8 mouse cellular contexts compared by ENCODE assay signal in genomic region chr9:46229573-46230449, GRCm38 (mm10). TPM values are rescaled to one million over a fixed set of nuclear protein-coding genes. Genes with fewer than 3 reads are reported as not detected.
DNase-seq lines count a peak whose midpoint lies in the region; ATAC-seq and TF ChIP-seq lines count a peak whose summit lies in the region.

No protein-coding gene starts in this region.

- H3K9me3 ChIP-seq in heart, embryonic 13.5 days, result no peaks in the 10 kb centered on the region
- no peaks in the 10 kb centered on the region for H3K9me3 ChIP-seq in kidney, postnatal 0 days (replicated peaks; ENCODE audit: low read length)
- H3K9me3 ChIP-seq in stomach, embryonic 16.5 days (replicated peaks; ENCODE audit: control insufficient read depth, low read length), result no peaks in the 10 kb centered on the region

- peak overlapping the region; percentile 92 for H3K4me2 ChIP-seq in heart, embryonic 13.5 days
- H3K4me2 ChIP-seq in kidney, postnatal 0 days (ENCODE audit: low read length), result peak overlapping the region; percentile 64
- H3K4me2 ChIP-seq in stomach, embryonic 16.5 days (ENCODE audit: low read depth, low read length), result peak overlapping the region; percentile 68

- no peak overlapping the region for H3K27ac ChIP-seq in bone marrow, adult 2 months (ENCODE audit: control insufficient read depth, insufficient read depth, low read depth, low read length, poor library complexity)
- H3K27ac ChIP-seq in embryonic fibroblast, embryonic 13.5 days (ENCODE audit: insufficient read depth, low read length), result no peak overlapping the region
- no peak overlapping the region for H3K27ac ChIP-seq in heart, embryonic 13.5 days (replicated peaks)
- H3K27ac ChIP-seq in kidney, postnatal 0 days, result no peak overlapping the region
- H3K27ac ChIP-seq in liver, adult 2 months (replicated peaks; ENCODE audit: insufficient read depth, low read depth, low read length), result peak overlapping the region; percentile 90
- no peak overlapping the region for H3K27ac ChIP-seq in stomach, embryonic 16.5 days (ENCODE audit: low read length)

- peak overlapping the region; percentile 78 for H3K9ac ChIP-seq in heart, embryonic 13.5 days
- peak overlapping the region; percentile 47 for H3K9ac ChIP-seq in kidney, postnatal 0 days (ENCODE audit: low read depth, low read length)
- H3K9ac ChIP-seq in liver, adult 2 months (ENCODE audit: low read depth, low read length), result peak overlapping the region; percentile 85
- peak overlapping the region; percentile 71 for H3K9ac ChIP-seq in stomach, embryonic 16.5 days (ENCODE audit: low read length)

- 19% methylated on average over 37 of the region's 37 CpGs for WGBS in bone marrow, adult 2 months
- 16% methylated on average over 37 of the region's 37 CpGs for WGBS in heart, embryonic 13.5 days
- 15% methylated on average over 37 of the region's 37 CpGs for WGBS in kidney, postnatal 0 days
- 5% methylated on average over 37 of the region's 37 CpGs for WGBS in liver, adult 2 months
- 16% methylated on average over 37 of the region's 37 CpGs for WGBS in stomach, embryonic 16.5 days

- peaks cover 31% of the 10 kb centered on the region for H3K27me3 ChIP-seq in heart, embryonic 13.5 days (replicated peaks)
- H3K27me3 ChIP-seq in kidney, postnatal 0 days (ENCODE audit: insufficient read depth, low read length), result no peaks in the 10 kb centered on the region
- no peaks in the 10 kb centered on the region for H3K27me3 ChIP-seq in liver, adult 2 months (ENCODE audit: control insufficient read depth, insufficient read depth, low read length)
- H3K27me3 ChIP-seq in stomach, embryonic 16.5 days (ENCODE audit: control insufficient read depth, insufficient read depth, low read length), result no peaks in the 10 kb centered on the region

- H3K79me2 ChIP-seq in liver, adult 2 months (ENCODE audit: control insufficient read depth, insufficient read depth, low read length), result peaks cover 8% of the 10 kb centered on the region

- H3K4me3 ChIP-seq in bone marrow, adult 2 months (replicated peaks; ENCODE audit: control insufficient read depth, low read depth, low read length), result no peak overlapping the region
- H3K4me3 ChIP-seq in embryonic fibroblast, embryonic 13.5 days (ENCODE audit: insufficient read depth, low read length), result peak overlapping the region; percentile 30
- H3K4me3 ChIP-seq in heart, embryonic 13.5 days, result peak overlapping the region; percentile 57
- peak overlapping the region; percentile 26 for H3K4me3 ChIP-seq in kidney, postnatal 0 days (replicated peaks; ENCODE audit: low read depth, low read length)
- peak overlapping the region; percentile 56 for H3K4me3 ChIP-seq in liver, adult 2 months (ENCODE audit: insufficient read depth, low read depth, low read length)
- peak overlapping the region; percentile 48 for H3K4me3 ChIP-seq in stomach, embryonic 16.5 days (replicated peaks; ENCODE audit: low read length)

- ATAC-seq in heart, embryonic 13.5 days (ENCODE audit: extremely low read depth, insufficient number of reproducible peaks, low FRiP score, low TSS enrichment), result peak; percentile 66; the same call in 1 of the 2 replicates
- peak; percentile 88 for ATAC-seq in kidney, postnatal 0 days (replicated peaks; ENCODE audit: low FRiP score, low read depth)
- peak; percentile 88 for ATAC-seq in stomach, embryonic 16.5 days (ENCODE audit: insufficient read depth, low FRiP score)

- DNase-seq in A20 (ENCODE audit: low read depth, low spot score), result peak; percentile 47
- peak; percentile 95 for DNase-seq in kidney, postnatal 0 days (ENCODE audit: low spot score)
- peak; percentile 86 for DNase-seq in liver, adult 2 months (ENCODE audit: extremely low read depth, low read depth, low spot score)
- peak; percentile 82 for DNase-seq in neural tube, embryonic 10.5 days (ENCODE audit: extremely low spot score, low spot score)

- peak; percentile 58 for TF ChIP-seq CTCF in bone marrow, adult 2 months (IDR thresholded peaks at IDR 0.05; ENCODE audit: control insufficient read depth, insufficient read depth, low read length)
- peak; percentile 51; the same call in 1 of the 2 replicates for TF ChIP-seq CTCF in embryonic fibroblast, embryonic 13.5 days (IDR thresholded peaks at IDR 0.05; ENCODE audit: borderline replicate concordance, insufficient read depth, low read length)
- peak; percentile 90 for TF ChIP-seq CTCF in kidney, postnatal 0 days (IDR thresholded peaks at IDR 0.05; ENCODE audit: low read depth)
- TF ChIP-seq CTCF in liver, adult 2 months (IDR thresholded peaks at IDR 0.05; ENCODE audit: low read depth, low read length), result peak; percentile 72

- no peaks in the 10 kb centered on the region; the same call in 1 of the 2 replicates for H3K4me1 ChIP-seq in bone marrow, adult 2 months (ENCODE audit: control insufficient read depth, insufficient read depth, low read length)
- no peaks in the 10 kb centered on the region for H3K4me1 ChIP-seq in embryonic fibroblast, embryonic 13.5 days (ENCODE audit: control insufficient read depth, insufficient read depth, low read length)
- H3K4me1 ChIP-seq in heart, embryonic 13.5 days, result peaks cover 13% of the 10 kb centered on the region
- peaks cover 6% of the 10 kb centered on the region; the same call in 1 of the 2 replicates for H3K4me1 ChIP-seq in kidney, postnatal 0 days (replicated peaks; ENCODE audit: insufficient read depth, low read length)
- H3K4me1 ChIP-seq in liver, adult 2 months (ENCODE audit: control insufficient read depth, insufficient read depth, low read length), result peaks cover 17% of the 10 kb centered on the region; the same call in 1 of the 2 replicates
- H3K4me1 ChIP-seq in stomach, embryonic 16.5 days (ENCODE audit: control insufficient read depth, insufficient read depth, low read length), result peaks cover 9% of the 10 kb centered on the region

- no peak for TF ChIP-seq POLR2A in bone marrow, adult 2 months (IDR thresholded peaks at IDR 0.05; ENCODE audit: borderline replicate concordance, control insufficient read depth, low read depth, low read length)
- TF ChIP-seq POLR2A in embryonic fibroblast, embryonic 13.5 days (IDR thresholded peaks at IDR 0.05; ENCODE audit: low read depth, low read length), result no peak
- peak; percentile 85 for TF ChIP-seq POLR2A in liver, adult 2 months (IDR thresholded peaks at IDR 0.05; ENCODE audit: extremely low read depth, insufficient read depth, low read length)

- no peaks in the 10 kb centered on the region for H3K36me3 ChIP-seq in heart, embryonic 13.5 days
- H3K36me3 ChIP-seq in kidney, postnatal 0 days (ENCODE audit: insufficient read depth, low read length), result no peaks in the 10 kb centered on the region
- peaks cover 4% of the 10 kb centered on the region; the same call in 1 of the 2 replicates for H3K36me3 ChIP-seq in liver, adult 2 months (ENCODE audit: control insufficient read depth, insufficient read depth, low read length)
- no peaks in the 10 kb centered on the region for H3K36me3 ChIP-seq in stomach, embryonic 16.5 days (ENCODE audit: control insufficient read depth, insufficient read depth, low read length)

RNA-seq across cellular contexts. Expression of gene Apoa1, which starts 1.4 kb away (rescaled TPM):
- polyA plus RNA-seq in bone marrow, adult 2 months (2011; ENCODE audit: insufficient read depth, insufficient read length, low replicate concordance, missing spikeins), result 18.0 and 44.4 TPM in 2 replicates
- polyA plus RNA-seq in embryonic fibroblast, embryonic 13.5 days (2011; ENCODE audit: insufficient read length, low read depth, missing spikeins), result not detected in 2 replicates
- polyA plus RNA-seq in heart, embryonic 13.5 days (2015; fragmentation: Nextera tagmentation; extraction: Ambion mirVana), result 11.2 and 68.6 TPM in 2 replicates
- polyA plus RNA-seq in kidney, postnatal 0 days (2015; fragmentation: Nextera tagmentation; extraction: Ambion mirVana), result 5.5 and 6.7 TPM in 2 replicates
- total RNA-seq in liver, adult 2 months (2014; rRNA removed), result 4,768 and 8,294 TPM in 2 replicates
- polyA plus RNA-seq in liver, adult 2 months (2012; rRNA removed), result 7,598 and 8,406 TPM in 2 replicates
- 510 and 643 TPM in 2 replicates for polyA plus RNA-seq in stomach, embryonic 16.5 days (2015; fragmentation: Nextera tagmentation; extraction: Ambion mirVana)

RNA-seq across cellular contexts. Expression of gene Apoc3, which starts 5.6 kb away (rescaled TPM):
- 15.5 and 47.2 TPM in 2 replicates for polyA plus RNA-seq in bone marrow, adult 2 months (2011; ENCODE audit: insufficient read depth, insufficient read length, low replicate concordance, missing spikeins)
- polyA plus RNA-seq in embryonic fibroblast, embryonic 13.5 days (2011; ENCODE audit: insufficient read length, low read depth, missing spikeins), result not detected in 2 replicates
- not detected in 2 replicates for polyA plus RNA-seq in heart, embryonic 13.5 days (2015; fragmentation: Nextera tagmentation; extraction: Ambion mirVana)
- 0.87 and 2.3 TPM in 2 replicates for polyA plus RNA-seq in kidney, postnatal 0 days (2015; fragmentation: Nextera tagmentation; extraction: Ambion mirVana)
- total RNA-seq in liver, adult 2 months (2014; rRNA removed), result 2,319 and 2,365 TPM in 2 replicates
- 8,710 and 9,739 TPM in 2 replicates for polyA plus RNA-seq in liver, adult 2 months (2012; rRNA removed)
- 64.3 and 64.4 TPM in 2 replicates for polyA plus RNA-seq in stomach, embryonic 16.5 days (2015; fragmentation: Nextera tagmentation; extraction: Ambion mirVana)

RNA-seq across cellular contexts. Expression of gene Apoa4, which starts 10.7 kb away (rescaled TPM):
- not detected in 2 replicates for polyA plus RNA-seq in bone marrow, adult 2 months (2011; ENCODE audit: insufficient read depth, insufficient read length, low replicate concordance, missing spikeins)
- polyA plus RNA-seq in embryonic fibroblast, embryonic 13.5 days (2011; ENCODE audit: insufficient read length, low read depth, missing spikeins), result not detected in 2 replicates
- not detected in 2 replicates for polyA plus RNA-seq in heart, embryonic 13.5 days (2015; fragmentation: Nextera tagmentation; extraction: Ambion mirVana)
- polyA plus RNA-seq in kidney, postnatal 0 days (2015; fragmentation: Nextera tagmentation; extraction: Ambion mirVana), result 0.99 and 1.9 TPM in 2 replicates
- total RNA-seq in liver, adult 2 months (2014; rRNA removed), result 187 and 323 TPM in 2 replicates
- 177 and 239 TPM in 2 replicates for polyA plus RNA-seq in liver, adult 2 months (2012; rRNA removed)
- polyA plus RNA-seq in stomach, embryonic 16.5 days (2015; fragmentation: Nextera tagmentation; extraction: Ambion mirVana), result 196 and 228 TPM in 2 replicates

RNA-seq across cellular contexts. Expression of gene Apoa5, which starts 38.6 kb away (rescaled TPM):
- polyA plus RNA-seq in bone marrow, adult 2 months (2011; ENCODE audit: insufficient read depth, insufficient read length, low replicate concordance, missing spikeins), result 0.38 and 3.9 TPM in 2 replicates
- polyA plus RNA-seq in embryonic fibroblast, embryonic 13.5 days (2011; ENCODE audit: insufficient read length, low read depth, missing spikeins), result not detected in 2 replicates
- polyA plus RNA-seq in heart, embryonic 13.5 days (2015; fragmentation: Nextera tagmentation; extraction: Ambion mirVana), result not detected in 2 replicates
- polyA plus RNA-seq in kidney, postnatal 0 days (2015; fragmentation: Nextera tagmentation; extraction: Ambion mirVana), result 0.08 and 0.24 TPM in 2 replicates
- total RNA-seq in liver, adult 2 months (2014; rRNA removed), result 771 and 1,014 TPM in 2 replicates
- 2,298 and 3,079 TPM in 2 replicates for polyA plus RNA-seq in liver, adult 2 months (2012; rRNA removed)
- 0.49 TPM in 1 of 2 replicates, not detected in the other for polyA plus RNA-seq in stomach, embryonic 16.5 days (2015; fragmentation: Nextera tagmentation; extraction: Ambion mirVana)

RNA-seq across cellular contexts. Expression of gene Zpr1, which starts 43.1 kb away (rescaled TPM):
- polyA plus RNA-seq in bone marrow, adult 2 months (2011; ENCODE audit: insufficient read depth, insufficient read length, low replicate concordance, missing spikeins), result 22.3 and 64.6 TPM in 2 replicates
- 43.1 and 48.8 TPM in 2 replicates for polyA plus RNA-seq in embryonic fibroblast, embryonic 13.5 days (2011; ENCODE audit: insufficient read length, low read depth, missing spikeins)
- 33.4 and 36.2 TPM in 2 replicates for polyA plus RNA-seq in heart, embryonic 13.5 days (2015; fragmentation: Nextera tagmentation; extraction: Ambion mirVana)
- polyA plus RNA-seq in kidney, postnatal 0 days (2015; fragmentation: Nextera tagmentation; extraction: Ambion mirVana), result 43.3 and 46.4 TPM in 2 replicates
- 25.9 and 42.4 TPM in 2 replicates for total RNA-seq in liver, adult 2 months (2014; rRNA removed)
- 19.5 and 23.0 TPM in 2 replicates for polyA plus RNA-seq in liver, adult 2 months (2012; rRNA removed)
- polyA plus RNA-seq in stomach, embryonic 16.5 days (2015; fragmentation: Nextera tagmentation; extraction: Ambion mirVana), result 48.5 and 51.8 TPM in 2 replicates

Comparison
In these comparisons a context has a peak if more than half of its experiments do, and no peak if none do; other contexts are left out.
1. RNA of gene Apoc3, which starts 5.6 kb away (polyA plus RNA-seq): 8,710 to 9,739 TPM in liver, adult 2 months; 64.3 to 64.4 TPM in stomach, embryonic 16.5 days, 15.5 to 47.2 TPM in bone marrow, adult 2 months, 0.87 to 2.3 TPM in kidney, postnatal 0 days, not detected in embryonic fibroblast, embryonic 13.5 days and not detected in heart, embryonic 13.5 days; every median in the first group is over 100 times any median in the second.
2. RNA of gene Apoa4, which starts 10.7 kb away (polyA plus RNA-seq): 196 to 228 TPM in stomach, embryonic 16.5 days and 177 to 239 TPM in liver, adult 2 months; 0.99 to 1.9 TPM in kidney, postnatal 0 days, not detected in bone marrow, adult 2 months, not detected in embryonic fibroblast, embryonic 13.5 days and not detected in heart, embryonic 13.5 days; every median in the first group is over 10 times any median in the second.
3. Peak in every context shown above with its lines, with median percentiles within 50 percentile points of each other: DNase-seq, CTCF ChIP-seq, ATAC-seq, H3K4me2 ChIP-seq and H3K9ac ChIP-seq.